Mouse (Mus musculus) embryo, embryonic 10 days (tissue): Measurements from ENCODE around the gene Fam241a.

Experiments used
- DNase-seq: peaks from one replicate; pipeline ENCODE4 v3.0.0-alpha.2; 2015; ENCODE audit warnings: low spot score

Gene Fam241a

DNA sequence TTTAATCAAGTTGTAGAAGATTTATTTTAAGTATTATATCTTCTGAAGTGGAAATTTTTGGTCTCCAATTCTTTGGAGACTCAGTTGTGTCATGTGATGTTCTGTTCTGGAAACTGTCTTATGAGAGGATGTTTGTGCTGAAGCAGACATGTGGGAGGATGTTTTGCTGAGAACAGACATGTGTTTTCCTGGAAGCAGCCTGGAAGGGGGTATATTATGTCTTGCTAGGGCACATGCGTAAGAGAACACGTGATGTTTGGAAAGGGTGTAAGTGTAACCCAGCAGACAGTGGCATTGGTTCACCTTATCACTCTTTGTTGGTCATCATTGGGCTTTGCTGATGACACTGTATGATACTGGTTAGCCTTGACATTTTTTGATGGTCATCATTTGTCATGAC lies 20.6 kb downstream of the Fam241a start:
- no peak for DNase-seq

- no peak for DNase-seq
These were observed 21.1 kb downstream of the Fam241a start for GRCm38 (mm10) chr3:127875059-127875458.

GRCm38 (mm10) chr3:127874254-127874883 lies 21.8 kb downstream of the Fam241a start:
- DNase-seq: peak; percentile 79

DNA sequence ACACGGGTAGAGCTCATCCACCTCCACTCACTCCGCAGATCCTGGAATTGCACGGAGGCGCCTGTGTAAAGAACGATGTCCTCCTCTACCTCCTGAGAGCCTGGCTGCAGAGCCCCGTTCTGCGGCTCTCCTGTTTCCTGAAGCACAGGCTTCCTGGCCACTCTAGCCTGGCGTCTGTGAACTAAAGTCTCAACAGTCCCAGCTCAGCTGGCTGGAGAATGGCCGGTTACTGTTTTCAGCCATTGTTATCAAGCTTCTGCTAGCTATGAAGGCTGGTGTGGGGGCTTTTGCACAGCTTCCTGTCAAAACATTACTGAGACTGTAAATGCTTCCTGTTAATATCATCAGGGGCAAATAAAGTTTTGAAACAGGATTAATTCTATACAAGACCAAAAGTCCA lies 24.5 kb downstream of the Fam241a start:
- DNase-seq: no peak

DNA sequence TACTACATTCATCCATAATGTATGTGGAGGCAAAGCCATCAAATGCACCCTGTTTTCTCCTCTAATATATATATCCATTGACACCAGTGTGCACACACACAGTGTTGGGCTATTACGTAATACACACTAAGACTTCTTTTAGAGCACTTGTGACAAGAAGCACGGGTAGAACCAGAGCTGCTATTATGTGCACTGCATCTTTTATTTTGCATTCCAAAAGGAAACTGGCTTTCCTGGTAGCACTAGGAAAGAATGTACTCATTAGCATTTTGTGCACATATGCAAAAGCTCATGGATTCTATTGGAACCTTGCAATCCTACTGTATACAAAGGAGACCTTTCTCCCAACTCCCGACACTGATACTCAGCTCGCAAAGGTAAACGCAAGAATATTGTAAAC lies 27.2 kb downstream of the Fam241a start:
- DNase-seq: no peak

- no peak for DNase-seq
These were observed 27.9 kb downstream of the Fam241a start for GRCm38 (mm10) chr3:127868046-127868758.

DNA sequence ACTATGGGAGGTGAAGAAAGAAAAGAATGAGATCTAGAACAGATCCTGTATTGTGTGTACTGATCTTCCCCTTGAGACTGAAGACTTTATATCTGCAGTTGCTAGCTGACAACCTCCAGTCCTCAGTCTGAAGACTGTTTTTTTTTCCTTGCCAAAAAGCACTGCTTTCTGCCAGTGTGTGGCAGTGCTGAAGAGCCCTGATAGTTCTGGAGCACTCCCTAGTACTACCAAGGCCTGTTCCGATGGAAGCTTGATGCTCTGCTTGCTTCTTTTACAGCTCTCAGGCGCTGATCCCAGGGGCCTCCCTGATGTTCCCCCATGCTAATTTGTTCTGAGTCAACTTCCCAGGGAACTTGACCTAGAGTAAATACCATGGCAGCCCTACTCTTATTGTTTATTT lies 31.9 kb downstream of the Fam241a start:
- no peak for DNase-seq

GRCm38 (mm10) chr3:127863571-127863970 lies 32.6 kb downstream of the Fam241a start:
- DNase-seq: no peak

DNA sequence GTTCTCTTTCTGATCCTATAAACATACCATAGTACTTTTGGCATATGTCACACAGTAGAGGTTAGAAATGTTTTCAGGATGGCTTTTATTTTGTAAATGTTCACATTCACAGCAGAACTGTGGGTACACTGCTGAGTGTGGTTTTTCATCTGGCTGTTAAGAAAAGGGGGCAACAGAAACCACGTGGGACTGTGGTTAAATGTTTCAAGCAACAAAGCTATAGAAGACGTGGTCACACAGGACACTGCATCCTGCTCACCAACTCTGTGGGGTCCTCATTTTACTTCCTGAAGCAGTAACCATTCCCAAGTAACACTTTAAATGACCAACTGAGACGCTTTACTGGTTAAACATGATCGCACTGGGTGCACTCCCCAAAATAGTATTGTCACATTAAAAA lies 33.6 kb downstream of the Fam241a start:
- no peak for DNase-seq

DNA sequence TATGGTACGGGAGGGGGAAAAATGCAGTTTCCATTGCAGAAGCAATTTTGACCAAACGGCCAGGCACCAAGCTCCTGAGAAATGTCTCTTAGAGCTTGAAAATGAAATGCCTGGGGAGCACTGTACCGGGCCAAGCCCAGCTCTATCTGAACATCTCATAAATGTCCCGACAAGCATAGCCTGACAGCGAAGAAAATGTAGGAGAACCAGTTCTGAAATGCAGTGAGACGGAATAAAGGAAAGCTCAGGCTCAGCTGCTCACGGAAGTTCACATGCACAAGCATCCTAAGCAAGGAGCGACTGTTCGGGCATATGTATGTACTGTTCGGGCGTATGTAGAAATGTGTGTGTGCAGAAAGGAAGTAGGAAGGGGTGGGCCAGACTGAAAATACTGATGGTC lies 34.8 kb downstream of the Fam241a start:
- no peak for DNase-seq

- peak; percentile 90 for DNase-seq
These were observed 42.5 kb downstream of the Fam241a start for GRCm38 (mm10) chr3:127853431-127854206.

- no peak for DNase-seq
These were observed 43.4 kb downstream of the Fam241a start for GRCm38 (mm10) chr3:127852722-127853121.

DNA sequence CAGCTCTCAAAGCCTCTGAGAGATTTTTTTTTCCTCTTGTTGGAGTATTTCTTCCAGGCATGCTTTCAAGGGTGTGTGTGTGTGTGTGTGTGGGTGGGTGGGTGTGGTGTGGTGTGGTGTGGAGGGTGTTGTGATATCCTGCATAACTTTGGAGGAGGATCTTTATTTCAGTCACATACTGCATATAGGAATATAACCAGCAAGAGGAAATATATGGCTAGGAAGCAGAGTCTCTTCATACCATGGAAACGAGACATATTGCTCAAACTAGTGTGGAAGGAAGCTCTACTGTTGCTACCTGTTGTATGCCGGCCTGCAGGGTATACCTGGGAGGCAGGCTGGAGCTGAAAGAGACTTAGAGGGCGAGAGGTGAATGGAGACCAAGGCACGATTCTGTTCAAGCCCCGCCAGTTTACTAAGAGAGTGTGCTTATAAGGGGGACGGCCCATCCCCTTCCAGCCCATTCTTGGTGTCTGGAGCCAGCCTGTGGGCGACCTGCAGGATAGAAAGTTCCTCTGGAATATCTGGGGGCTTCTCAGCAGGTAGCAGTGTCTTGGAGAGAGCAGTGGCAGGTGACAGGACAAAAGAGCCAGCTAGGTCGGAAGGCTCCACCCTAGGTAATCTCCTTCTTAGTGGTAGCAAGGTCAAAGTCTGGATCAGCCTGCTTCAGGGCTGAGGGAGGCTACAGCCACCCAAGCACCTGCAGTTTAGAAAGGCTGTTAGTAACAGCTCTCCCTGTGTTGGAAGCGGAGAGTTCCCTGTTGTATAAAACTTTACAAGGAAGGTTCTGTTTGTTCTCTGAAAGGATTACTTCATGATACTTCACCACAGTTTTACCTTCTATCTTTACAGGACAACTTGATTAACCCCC lies 45.1 kb downstream of the Fam241a start:
- no peak for DNase-seq

GRCm38 (mm10) chr3:127849922-127850321 lies 46.2 kb downstream of the Fam241a start:
- no peak for DNase-seq

- DNase-seq: no peak
These were observed 47.9 kb downstream of the Fam241a start for GRCm38 (mm10) chr3:127848088-127848808.

DNA sequence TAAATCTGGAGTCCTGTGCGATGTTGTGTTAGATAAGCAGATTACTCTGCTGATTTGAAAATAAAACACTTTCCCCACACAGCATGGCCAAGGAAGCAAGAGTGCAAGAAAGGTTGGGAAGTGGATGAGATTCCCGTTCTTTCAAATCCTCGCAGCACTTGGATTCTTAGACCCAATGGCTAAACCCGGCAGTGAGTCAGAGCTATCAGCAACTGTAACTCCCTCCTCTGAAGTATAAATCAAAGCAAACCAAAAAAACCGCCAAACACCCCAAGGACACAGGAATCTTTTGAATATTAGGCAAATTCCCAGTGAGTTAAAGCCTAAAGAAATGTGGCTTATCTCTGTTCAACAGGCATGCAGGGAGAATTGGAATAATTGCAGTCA lies 52.2 kb downstream of the Fam241a start:
- no peak for DNase-seq

DNA sequence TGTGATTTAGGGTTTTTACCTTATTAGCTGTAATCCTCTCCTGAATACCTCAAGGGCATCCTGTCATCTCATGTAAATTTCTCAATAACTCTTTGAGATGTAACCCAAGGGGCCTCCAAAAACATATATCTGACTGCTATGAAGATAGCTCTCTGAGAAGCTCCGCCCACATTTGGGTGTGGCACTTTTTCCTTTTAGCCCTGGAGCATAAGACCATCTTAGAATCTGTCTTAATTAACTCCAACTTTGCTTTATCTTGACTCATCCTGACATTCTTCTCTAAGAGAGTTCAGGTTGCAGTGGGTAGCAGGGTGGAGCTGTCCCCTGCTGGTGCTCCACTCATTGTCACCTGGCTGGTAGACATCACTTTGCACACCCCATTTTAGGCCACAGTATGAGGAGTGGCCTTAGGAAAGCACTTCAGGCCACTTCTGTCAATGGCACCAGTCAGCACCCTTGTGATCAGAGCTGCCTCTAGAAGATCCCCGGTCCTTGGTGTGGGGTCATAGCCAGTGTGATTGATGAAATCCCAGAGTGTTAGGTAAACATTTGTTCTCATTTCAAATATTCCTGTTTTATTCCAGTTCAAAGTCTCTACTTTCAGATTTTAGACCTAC lies 52.7 kb downstream of the Fam241a start:
- no peak for DNase-seq

DNA sequence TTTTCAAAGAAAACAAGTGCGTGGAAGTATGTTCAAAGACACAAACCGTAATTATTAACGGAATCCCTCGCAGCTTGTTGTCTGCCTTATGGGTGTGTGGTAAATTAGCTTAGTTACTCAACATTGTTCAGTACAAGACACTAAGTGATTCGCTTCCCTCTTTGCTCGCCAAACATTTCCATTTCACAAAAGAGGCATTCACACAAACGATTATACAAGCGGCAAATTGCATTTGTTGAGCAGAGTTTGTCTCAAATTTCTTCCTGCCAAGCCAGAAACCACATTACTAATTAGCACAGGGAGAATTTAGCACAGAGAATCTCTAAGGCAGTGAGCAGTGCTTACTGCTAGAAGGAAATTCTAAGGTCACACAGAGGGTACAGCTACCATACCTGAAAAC lies 54.2 kb downstream of the Fam241a start:
- DNase-seq: no peak

GRCm38 (mm10) chr3:127837972-127838644 lies 58.0 kb downstream of the Fam241a start:
- DNase-seq: no peak

DNA sequence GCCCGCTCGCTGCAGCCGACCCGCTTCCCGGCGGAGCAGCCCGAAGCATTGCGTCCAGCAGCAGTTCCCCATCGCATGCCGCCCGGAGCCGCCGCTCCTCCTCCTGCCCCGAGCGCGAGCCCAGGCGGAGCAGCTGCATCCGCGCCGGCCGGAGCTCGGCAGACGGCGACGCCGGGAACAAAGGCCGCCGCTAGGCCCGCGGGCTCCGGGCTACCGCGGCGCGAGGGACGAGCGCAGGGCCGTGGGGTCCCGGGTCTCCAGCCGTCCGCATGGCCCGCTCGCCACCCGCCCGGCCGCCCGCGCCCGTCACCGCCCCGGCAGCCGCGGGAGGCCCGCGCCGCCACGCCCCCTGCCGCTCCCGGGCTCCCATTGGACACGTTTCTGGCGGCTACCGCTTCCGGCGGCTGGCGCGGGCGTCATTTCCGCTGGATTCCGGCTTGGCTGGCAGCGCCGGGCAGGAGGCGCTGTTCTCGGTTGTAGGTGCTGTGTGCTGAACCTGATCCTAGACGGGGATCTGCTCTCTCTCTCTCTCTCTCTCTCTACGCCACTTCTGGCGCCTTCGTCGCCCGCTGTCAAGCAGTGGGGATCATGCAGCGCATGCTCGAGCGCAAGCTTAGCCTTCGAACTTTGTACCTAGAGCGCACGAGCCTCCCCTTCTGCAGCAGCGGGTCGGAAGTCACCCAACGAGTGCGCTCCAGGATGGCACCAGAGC lies 58.8 kb downstream of the Fam241a start, which contains the start of gene Ap1ar:
TSS of gene Ap1ar (minus strand) at position 370 of the 712 bp plus-strand sequence.
- peak; percentile 95 for DNase-seq
